Mouse (Mus musculus): ENCODE measurements at regions not wholly inside any gene's neighbourhood (a gene's known extent, or its start where the extent isn't known, plus 50 kb on each side); places are given as distances from the start of the nearest gene placed in this dataset.

DNA sequence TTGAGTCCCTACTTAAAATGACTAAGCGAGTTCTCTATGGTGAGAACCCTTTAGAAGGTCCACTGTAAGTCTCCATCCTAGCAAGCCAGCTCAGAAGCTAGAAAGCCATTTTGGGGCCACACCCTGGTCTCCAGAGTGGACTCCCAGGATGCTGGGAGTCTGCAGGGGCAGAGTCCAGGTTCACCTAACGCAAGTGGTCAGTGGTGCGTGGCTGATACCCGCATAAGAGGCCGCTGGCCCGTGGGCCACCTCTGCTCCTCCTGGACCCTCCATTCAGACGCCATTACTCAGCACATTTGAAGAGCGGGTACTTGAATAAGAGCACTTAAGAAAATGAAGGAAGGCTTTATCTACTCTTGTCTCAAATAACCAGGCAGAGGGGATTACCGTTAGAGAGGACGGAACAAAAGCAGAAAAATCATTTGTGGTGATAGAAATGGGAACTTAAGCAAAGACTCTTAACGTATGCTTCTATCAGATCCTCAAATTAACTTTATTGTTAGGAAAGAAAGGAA is 504.4 kb downstream of the Irx1 start:
- TF ChIP-seq CTCF (IDR thresholded peaks at IDR 0.05) (no peak), POLR2A (IDR thresholded peaks at IDR 0.05; ENCODE audit: insufficient read depth, low read depth, low read length) (no peak), EP300 (IDR thresholded peaks at IDR 0.05; ENCODE audit: insufficient read depth, low read depth, low read length) (no peak)

Data from heart, adult 2 months (tissue).